Comparison of ENCODE assay signal across 9 mouse cellular contexts in genomic region chr5:44100544-44101230, GRCm38 (mm10). TPM values are rescaled to one million over a fixed set of nuclear protein-coding genes. Genes with fewer than 3 reads are reported as not detected.
A peak's percentile ranks its signal among the peaks of the same experiment; 100 is the strongest.
DNase-seq lines count a peak whose midpoint lies in the region; ATAC-seq and TF ChIP-seq lines count a peak whose summit lies in the region.
"Had no signal": no experiment of that assay in that cellular context is flagged by ENCODE, and none has a peak within 500 bp of the region (broad histone marks: within the 10 kb centered on the region; RNA-seq: fewer than 3 reads in every experiment).

No protein-coding gene starts in this region.

- peak; percentile 70 for ATAC-seq in embryonic facial prominence, embryonic 15.5 days (ENCODE audit: insufficient number of reproducible peaks, low FRiP score, low TSS enrichment, low read depth)
- peak; percentile 82 for ATAC-seq in hindbrain, embryonic 13.5 days (ENCODE audit: low FRiP score)
- ATAC-seq in limb, embryonic 11.5 days (ENCODE audit: insufficient number of reproducible peaks, low FRiP score, low TSS enrichment, low read depth), result peak; percentile 75

- no peak for TF ChIP-seq CTCF in testis, adult 2 months (IDR thresholded peaks at IDR 0.05; ENCODE audit: control insufficient read depth, insufficient read depth, insufficient replicate concordance, low read depth, low read length)

- no peaks in the 10 kb centered on the region for H3K27me3 ChIP-seq in embryonic facial prominence, embryonic 15.5 days
- no peaks in the 10 kb centered on the region for H3K27me3 ChIP-seq in hindbrain, embryonic 13.5 days
- H3K27me3 ChIP-seq in limb, embryonic 11.5 days (ENCODE audit: control insufficient read depth, insufficient read depth, low read length), result no peaks in the 10 kb centered on the region
- H3K27me3 ChIP-seq in midbrain, embryonic 10.5 days (ENCODE audit: low read depth, poor library complexity, severe bottlenecking), result 0 out of 2 replicates have a peak, but pooled peaks cover 9% of the 10 kb centered on the region
- no peaks in the 10 kb centered on the region for H3K27me3 ChIP-seq in testis, adult 2 months (ENCODE audit: control insufficient read depth, insufficient read depth, low read length)

- H3K36me3 ChIP-seq in embryonic facial prominence, embryonic 15.5 days, result no peaks in the 10 kb centered on the region
- H3K36me3 ChIP-seq in hindbrain, embryonic 13.5 days, result no peaks in the 10 kb centered on the region
- no peaks in the 10 kb centered on the region for H3K36me3 ChIP-seq in limb, embryonic 11.5 days (ENCODE audit: control insufficient read depth, insufficient read depth, low read length)
- H3K36me3 ChIP-seq in midbrain, embryonic 10.5 days, result peaks cover 29% of the 10 kb centered on the region
- H3K36me3 ChIP-seq in testis, adult 2 months (ENCODE audit: control insufficient read depth, insufficient read depth, low read length), result no peaks in the 10 kb centered on the region

- TF ChIP-seq POLR2A in testis, adult 2 months (IDR thresholded peaks at IDR 0.05; ENCODE audit: control insufficient read depth, low read depth, low read length), result no peak

- H3K4me2 ChIP-seq in embryonic facial prominence, embryonic 15.5 days (replicated peaks), result peak overlapping the region; percentile 99
- H3K4me2 ChIP-seq in hindbrain, embryonic 13.5 days, result peak overlapping the region; percentile 90
- H3K4me2 ChIP-seq in limb, embryonic 11.5 days (ENCODE audit: low read depth, severe bottlenecking), result peak overlapping the region; percentile 83

- H3K9ac ChIP-seq in embryonic facial prominence, embryonic 15.5 days, result peak overlapping the region; percentile 55
- peak overlapping the region; percentile 86 for H3K9ac ChIP-seq in hindbrain, embryonic 13.5 days
- H3K9ac ChIP-seq in limb, embryonic 11.5 days (ENCODE audit: low read length), result peak overlapping the region; percentile 97

- peak overlapping the region; percentile 63 for H3K4me3 ChIP-seq in embryonic facial prominence, embryonic 15.5 days (replicated peaks)
- peak overlapping the region; percentile 72 for H3K4me3 ChIP-seq in hindbrain, embryonic 13.5 days
- peak overlapping the region; percentile 79 for H3K4me3 ChIP-seq in limb, embryonic 11.5 days (ENCODE audit: low read depth, low read length)
- peak overlapping the region; percentile 89 for H3K4me3 ChIP-seq in midbrain, embryonic 10.5 days
- H3K4me3 ChIP-seq in testis, adult 2 months (ENCODE audit: control insufficient read depth, low read depth, low read length), result peak overlapping the region; percentile 70

- intact Hi-C loops in gastrocnemius, postnatal 14 days (cut with DNase I; ENCODE audit: low total_unique reads), result no loop called here

- under 1% methylated on average over 43 of the region's 43 CpGs for WGBS in embryonic facial prominence, embryonic 15.5 days
- under 1% methylated on average over 43 of the region's 43 CpGs for WGBS in hindbrain, embryonic 13.5 days
- under 1% methylated on average over 43 of the region's 43 CpGs for WGBS in limb, embryonic 11.5 days
- WGBS in midbrain, embryonic 10.5 days, result under 1% methylated on average over 43 of the region's 43 CpGs

- H3K9me3 ChIP-seq in embryonic facial prominence, embryonic 15.5 days (replicated peaks), result no peaks in the 10 kb centered on the region
- peaks cover 3% of the 10 kb centered on the region; the same call in 1 of the 2 replicates for H3K9me3 ChIP-seq in hindbrain, embryonic 13.5 days
- H3K9me3 ChIP-seq in limb, embryonic 11.5 days (ENCODE audit: control insufficient read depth, low read length), result no peaks in the 10 kb centered on the region
- 0 out of 2 replicates have a peak, but pooled peaks cover 5% of the 10 kb centered on the region for H3K9me3 ChIP-seq in midbrain, embryonic 10.5 days (replicated peaks)

- H3K4me1 ChIP-seq in embryonic facial prominence, embryonic 15.5 days, result peaks cover 15% of the 10 kb centered on the region; the same call in 1 of the 2 replicates
- peaks cover 26% of the 10 kb centered on the region for H3K4me1 ChIP-seq in hindbrain, embryonic 13.5 days (replicated peaks)
- peaks cover 6% of the 10 kb centered on the region for H3K4me1 ChIP-seq in limb, embryonic 11.5 days (ENCODE audit: control insufficient read depth, insufficient read depth, low read length)
- H3K4me1 ChIP-seq in midbrain, embryonic 10.5 days, result peaks cover 65% of the 10 kb centered on the region
- H3K4me1 ChIP-seq in testis, adult 2 months (ENCODE audit: control insufficient read depth, insufficient read depth, low read length), result peaks cover 19% of the 10 kb centered on the region

- H3K27ac ChIP-seq in embryonic facial prominence, embryonic 15.5 days (replicated peaks), result peak overlapping the region; percentile 59
- peak overlapping the region; percentile 86 for H3K27ac ChIP-seq in hindbrain, embryonic 13.5 days
- H3K27ac ChIP-seq in limb, embryonic 11.5 days (replicated peaks; ENCODE audit: low read depth, low read length), result peak overlapping the region; percentile 91
- peak overlapping the region; percentile 99 for H3K27ac ChIP-seq in midbrain, embryonic 10.5 days (replicated peaks)
- H3K27ac ChIP-seq in testis, adult 2 months (ENCODE audit: control insufficient read depth, insufficient read depth, low read depth, low read length), result no peak overlapping the region

- DNase-seq in gastrocnemius, postnatal 14 days, result peak; percentile 24
- DNase-seq in gastrocnemius, adult 8-10 months (ENCODE audit: low spot score in 2 of 2), result no peak
- DNase-seq in brain, adult 2 months (ENCODE audit: low read depth, low spot score), result peak; percentile 86
- DNase-seq in limb, embryonic 11.5 days (ENCODE audit: low spot score), result peak; percentile 88
- DNase-seq in midbrain, embryonic 10.5 days (ENCODE audit: low spot score), result peak; percentile 87

RNA-seq across cellular contexts. Expression of gene Prom1, which starts 1.1 kb away (rescaled TPM):
- 10 to 100 TPM; 13.1 to 19.7 TPM for total RNA-seq in gastrocnemius, postnatal 14 days (2021)
- total RNA-seq in gastrocnemius, adult 8-10 months (2022), result 10 to 100 TPM in 1 of 4 experiments, 1 to 10 TPM in 3; 7.7 to 11.6 (median 9.6) TPM
- 23.3 and 24.5 TPM in 2 replicates for polyA plus RNA-seq in embryonic facial prominence, embryonic 15.5 days (2015; fragmentation: Nextera tagmentation; extraction: Ambion mirVana)
- 41.9 and 47.1 TPM in 2 replicates for polyA plus RNA-seq in hindbrain, embryonic 13.5 days (2015; fragmentation: Nextera tagmentation; extraction: Ambion mirVana)
- 123 and 124 TPM in 2 replicates for polyA plus RNA-seq in limb, embryonic 11.5 days (2014; fragmentation: Nextera tagmentation; extraction: Ambion mirVana)
- polyA plus RNA-seq in midbrain, embryonic 10.5 days (2016; fragmentation: Nextera tagmentation; extraction: Ambion mirVana), result 173 and 180 TPM in 2 replicates
- 61.7 and 61.8 TPM in 2 replicates for polyA plus RNA-seq in testis, adult 2 months (2012; rRNA removed)
- polyA plus RNA-seq: C2C12 had no signal

Comparison
In these comparisons a context has a peak if more than half of its experiments do, and no peak if none do; other contexts are left out.
1. DNase-seq: peak in gastrocnemius, postnatal 14 days (single experiment), brain, adult 2 months (single experiment), limb, embryonic 11.5 days (single experiment) and midbrain, embryonic 10.5 days (single experiment); none in gastrocnemius, adult 8-10 months (0 of 2).
2. Peak in every context shown above with its lines, with median percentiles within 50 percentile points of each other: ATAC-seq, H3K4me2 ChIP-seq, H3K4me3 ChIP-seq and H3K9ac ChIP-seq.